Mouse (Mus musculus) left cerebral cortex, postnatal 25 days (tissue): ENCODE results near the gene Sh3gl1. TPM values are rescaled to one million over a fixed set of nuclear protein-coding genes. Genes with fewer than 3 reads are reported as not detected.

Experiments
- DNase-seq, 2 experiments: peaks; one replicate each; pipeline ENCODE4 v3.0.0; 2022; ENCODE audit warnings: low spot score in 2 of 2, mixed read lengths in 1 of 2
- intact Hi-C: fragments of 180-260 bp; cut with DNase I; formaldehyde crosslinking; loops from one replicate; pipeline ENCODE4 v1.15.1; 2025
- total RNA-seq, 2 experiments: library from RNA; stranded (reverse); gene quantifications; 2 replicates each; pipeline ENCODE4 v1.2.3; 2021

The Sh3gl1 gene
- total RNA-seq, 2 experiments from 2014 or later: 44.5 to 47.8 TPM

GRCm38 (mm10) chr17:56023386-56023785, 13.0 kb downstream of the Sh3gl1 start:
- intact Hi-C loops: no loop called here
- DNase-seq: no peak

- intact Hi-C loops: loop anchor here (1.0 kb wide), 1 partner anchor 11 kb away; no protein-coding TSS in a partner anchor
- no peak for DNase-seq
Measured at GRCm38 (mm10) chr17:56022989-56023290, 13.5 kb downstream of the Sh3gl1 start.

GRCm38 (mm10) chr17:56022131-56022988, 14.1 kb downstream of the Sh3gl1 start:
- intact Hi-C loops: loop anchor here (1.0 kb wide), 1 partner anchor 12 kb away; no protein-coding TSS in a partner anchor
- DNase-seq: no peak

- peak; percentile 63 to 89 for DNase-seq
Measured at GRCm38 (mm10) chr17:56021161-56021910, 15.1 kb downstream of the Sh3gl1 start.

GRCm38 (mm10) chr17:56020400-56021084, 15.9 kb downstream of the Sh3gl1 start:
- no peak for DNase-seq
- intact Hi-C loops: no loop called here

More at GRCm38 (mm10) chr17:56021161-56021910, 15.1 kb downstream of the Sh3gl1 start:
- intact Hi-C loops: no loop called here

- intact Hi-C loops: no loop called here
- peak; percentile 66 to 73 for DNase-seq
Measured at GRCm38 (mm10) chr17:56018347-56019131, 17.9 kb downstream of the Sh3gl1 start.

- DNase-seq: no peak
- intact Hi-C loops: no loop called here
Measured at GRCm38 (mm10) chr17:56017848-56018247, 18.6 kb downstream of the Sh3gl1 start.

GRCm38 (mm10) chr17:56016793-56017785, 19.3 kb downstream of the Sh3gl1 start:
- no peak for DNase-seq
- intact Hi-C loops: no loop called here

- intact Hi-C loops: no loop called here
- no peak for DNase-seq
Measured at GRCm38 (mm10) chr17:56016382-56016781, 20.1 kb downstream of the Sh3gl1 start.

- intact Hi-C loops: no loop called here
- DNase-seq: no peak
Measured at GRCm38 (mm10) chr17:56015293-56015692, 21.1 kb downstream of the Sh3gl1 start.

- intact Hi-C loops: loop anchor here (2.0 kb wide), 1 partner anchor 35 kb away; no protein-coding TSS in a partner anchor
- no peak for DNase-seq
Measured at GRCm38 (mm10) chr17:56011441-56011840, 25.0 kb downstream of the Sh3gl1 start.

- peak; percentile 56 to 66 for DNase-seq
- intact Hi-C loops: loop anchor here (2.0 kb wide), 1 partner anchor 34 kb away; no protein-coding TSS in a partner anchor
Measured at GRCm38 (mm10) chr17:56010681-56011080, 25.8 kb downstream of the Sh3gl1 start.

GRCm38 (mm10) chr17:56010255-56010654, 26.2 kb downstream of the Sh3gl1 start:
- intact Hi-C loops: loop anchor here (2.0 kb wide), 1 partner anchor 33 kb away; no protein-coding TSS in a partner anchor
- DNase-seq: no peak

GRCm38 (mm10) chr17:56009962-56010240, 26.5 kb downstream of the Sh3gl1 start:
- no peak for DNase-seq
- intact Hi-C loops: loop anchor here (1.0 to 5.0 kb wide), 3 partner anchors 26 to 308 kb away; partner anchors contain the start of gene Sh3gl1

GRCm38 (mm10) chr17:56009088-56009961, 27.1 kb downstream of the Sh3gl1 start:
- intact Hi-C loops: loop anchor here (1.0 to 5.0 kb wide), 2 partner anchors 27 to 307 kb away; partner anchors contain the start of gene Sh3gl1
- peak; percentile 92 to 96 for DNase-seq

- intact Hi-C loops: loop anchor here (1.0 to 5.0 kb wide), 2 partner anchors 28 to 306 kb away; partner anchors contain the start of gene Sh3gl1
- peak; percentile 94 to 98 for DNase-seq
Measured at GRCm38 (mm10) chr17:56008356-56009087, 27.9 kb downstream of the Sh3gl1 start.
